Mouse (Mus musculus): ENCODE measurements around the gene Mettl24.

Mettl24 gene

GRCm38 (mm10) chr10:40825952-40826351 lies 142.9 kb downstream of the Mettl24 start:
- no peak for DNase-seq

- no peak for DNase-seq
Measured at GRCm38 (mm10) chr10:40827706-40828105, 144.6 kb downstream of the Mettl24 start.

- no peak for DNase-seq
Measured at GRCm38 (mm10) chr10:40830312-40830711, 147.2 kb downstream of the Mettl24 start.

GRCm38 (mm10) chr10:40831267-40831666 lies 148.2 kb downstream of the Mettl24 start:
- DNase-seq, result no peak

GRCm38 (mm10) chr10:40840086-40840485 lies 157.0 kb downstream of the Mettl24 start:
- no peak for DNase-seq

GRCm38 (mm10) chr10:40843841-40844240 lies 160.8 kb downstream of the Mettl24 start:
- no peak for DNase-seq

GRCm38 (mm10) chr10:40844546-40844945 lies 161.5 kb downstream of the Mettl24 start:
- DNase-seq, result no peak

GRCm38 (mm10) chr10:40845626-40846025 lies 162.5 kb downstream of the Mettl24 start:
- no peak for DNase-seq

GRCm38 (mm10) chr10:40847176-40847874 lies 164.2 kb downstream of the Mettl24 start:
- DNase-seq, result no peak

GRCm38 (mm10) chr10:40850644-40851043 lies 167.6 kb downstream of the Mettl24 start:
- no peak for DNase-seq

GRCm38 (mm10) chr10:40851138-40851537 lies 168.1 kb downstream of the Mettl24 start:
- DNase-seq, result no peak

GRCm38 (mm10) chr10:40855616-40856015 lies 172.5 kb downstream of the Mettl24 start:
- no peak for DNase-seq

GRCm38 (mm10) chr10:40856703-40857102 lies 173.6 kb downstream of the Mettl24 start:
- DNase-seq, result no peak

- no peak for DNase-seq
Measured at GRCm38 (mm10) chr10:40857599-40857998, 174.5 kb downstream of the Mettl24 start.

All from lung, postnatal 14 days (tissue).